Mouse (Mus musculus): ENCODE measurements around the gene Foxk1. TPM values are rescaled to one million over a fixed set of nuclear protein-coding genes. Genes with fewer than 3 reads are reported as not detected.

Foxk1 gene
- total and polyA plus RNA-seq, 3 experiments: 9.2 to 13.8 (median 13.2) TPM

- H3K27ac ChIP-seq: no peak overlapping the region
- no peaks in the 10 kb centered on the region; the same call in 1 of the 2 replicates for H3K36me3 ChIP-seq (ENCODE audit: control insufficient read depth, insufficient read depth, low read length)
- no peak for TF ChIP-seq POLR2A (IDR thresholded peaks at IDR 0.05; ENCODE audit: insufficient read depth, low read depth, low read length)
- no peak for TF ChIP-seq CTCF (IDR thresholded peaks at IDR 0.05)
- no peak for TF ChIP-seq EP300 (IDR thresholded peaks at IDR 0.05; ENCODE audit: insufficient read depth, low read depth, low read length)
- no peak overlapping the region for H3K4me3 ChIP-seq
- 83% methylated on average over 7 of the region's 7 CpGs for WGBS
- no peak for DNase-seq
- H3K79me2 ChIP-seq (replicated peaks; ENCODE audit: control insufficient read depth, insufficient read depth, low read length): peaks cover 15% of the 10 kb centered on the region
- no peaks in the 10 kb centered on the region for H3K27me3 ChIP-seq (ENCODE audit: control insufficient read depth, insufficient read depth, low read length)
- H3K9ac ChIP-seq (ENCODE audit: low read depth, low read length): no peak overlapping the region
- peaks cover 26% of the 10 kb centered on the region for H3K4me1 ChIP-seq (ENCODE audit: control insufficient read depth, insufficient read depth, low read length)
- intact Hi-C loops (cut with DNase I): no loop called here
Measured at GRCm38 (mm10) chr5:142406401-142406800, 5.1 kb downstream of the Foxk1 start.

DNA sequence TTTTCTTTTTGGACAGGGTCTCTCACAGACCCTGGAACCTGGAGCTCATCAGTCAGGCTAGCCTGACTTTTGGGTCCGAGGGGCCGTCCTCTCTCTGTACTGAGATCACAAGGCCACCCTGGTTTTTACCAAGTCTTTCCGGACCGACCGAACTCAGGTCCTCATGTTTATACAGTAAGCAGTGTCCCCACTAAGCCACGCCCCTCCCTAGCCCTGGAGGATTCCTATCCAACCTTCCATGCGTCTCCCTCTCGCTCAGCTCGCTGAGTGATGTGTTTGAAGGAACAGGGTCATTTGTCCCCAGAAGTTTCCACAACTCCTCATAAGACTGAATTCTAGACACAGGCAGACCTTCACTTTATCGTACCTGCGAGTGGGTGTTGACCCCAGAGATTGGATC is 5.6 kb downstream of the Foxk1 start:
- DNase-seq: no peak
- Histone ChIP-seq H3K79me2 (replicated peaks; ENCODE audit: control insufficient read depth, insufficient read depth, low read length) (peaks cover 11% of the 10 kb centered on the region), H3K36me3 (ENCODE audit: control insufficient read depth, insufficient read depth, low read length) (no peaks in the 10 kb centered on the region; the same call in 1 of the 2 replicates), H3K4me3 (no peak overlapping the region), H3K27ac (no peak overlapping the region), H3K9ac (ENCODE audit: low read depth, low read length) (no peak overlapping the region), H3K4me1 (ENCODE audit: control insufficient read depth, insufficient read depth, low read length) (peaks cover 28% of the 10 kb centered on the region), H3K27me3 (ENCODE audit: control insufficient read depth, insufficient read depth, low read length) (no peaks in the 10 kb centered on the region)
- intact Hi-C loops (cut with DNase I): no loop called here
- 76% methylated on average over 11 of the region's 11 CpGs for WGBS
- TF ChIP-seq POLR2A (IDR thresholded peaks at IDR 0.05; ENCODE audit: insufficient read depth, low read depth, low read length) (no peak), EP300 (IDR thresholded peaks at IDR 0.05; ENCODE audit: insufficient read depth, low read depth, low read length) (no peak), CTCF (IDR thresholded peaks at IDR 0.05) (no peak)

DNA sequence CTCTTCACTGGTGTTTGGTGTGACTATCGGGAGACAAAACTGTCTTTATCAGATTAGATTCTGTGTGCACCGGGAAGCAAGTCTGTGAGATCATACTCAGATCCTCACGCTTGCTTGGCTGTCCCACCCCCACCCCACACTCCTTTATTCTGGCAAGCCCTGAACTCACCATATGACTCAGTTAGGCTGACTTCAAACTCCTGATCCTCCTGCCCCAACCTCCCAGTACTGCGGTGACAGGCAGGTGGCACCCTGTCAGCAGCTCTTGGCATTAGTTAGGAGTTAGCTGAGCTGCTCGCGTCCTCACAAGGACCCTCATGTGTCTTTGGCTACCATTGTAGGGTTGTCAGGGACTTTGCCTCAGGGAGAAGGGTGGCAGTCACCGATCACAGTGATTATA is 6.1 kb downstream of the Foxk1 start:
- H3K36me3 ChIP-seq (ENCODE audit: control insufficient read depth, insufficient read depth, low read length): no peaks in the 10 kb centered on the region; the same call in 1 of the 2 replicates
- no peak overlapping the region for H3K4me3 ChIP-seq
- H3K9ac ChIP-seq (ENCODE audit: low read depth, low read length): no peak overlapping the region
- H3K27me3 ChIP-seq (ENCODE audit: control insufficient read depth, insufficient read depth, low read length): no peaks in the 10 kb centered on the region
- H3K79me2 ChIP-seq (replicated peaks; ENCODE audit: control insufficient read depth, insufficient read depth, low read length): peaks cover 10% of the 10 kb centered on the region
- peaks cover 28% of the 10 kb centered on the region for H3K4me1 ChIP-seq (ENCODE audit: control insufficient read depth, insufficient read depth, low read length)
- DNase-seq: no peak
- no peak overlapping the region for H3K27ac ChIP-seq
- WGBS: 82% methylated on average over 7 of the region's 7 CpGs
- TF ChIP-seq EP300 (IDR thresholded peaks at IDR 0.05; ENCODE audit: insufficient read depth, low read depth, low read length) (no peak), CTCF (IDR thresholded peaks at IDR 0.05) (no peak), POLR2A (IDR thresholded peaks at IDR 0.05; ENCODE audit: insufficient read depth, low read depth, low read length) (no peak)
- intact Hi-C loops (cut with DNase I): no loop called here

DNA sequence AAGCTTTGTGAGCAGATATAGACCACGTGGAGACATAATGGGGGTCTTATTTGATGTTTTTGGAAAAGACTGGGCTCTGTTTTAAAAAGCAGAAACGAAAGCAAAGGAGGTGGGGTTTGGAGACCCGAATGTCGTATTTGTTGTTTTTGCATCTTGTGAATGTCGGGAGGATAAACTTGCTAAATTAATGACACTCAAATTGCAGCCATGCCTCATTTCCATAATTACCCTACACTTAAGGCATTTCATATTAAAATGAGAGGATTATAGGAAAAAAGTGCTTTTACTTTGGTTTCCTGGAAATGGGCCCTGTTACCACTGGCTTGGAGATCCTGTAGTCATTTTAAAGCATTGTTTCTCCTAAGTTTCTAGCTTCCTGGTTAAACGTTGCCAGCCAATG is 7.9 kb downstream of the Foxk1 start:
- Histone ChIP-seq H3K27me3 (ENCODE audit: control insufficient read depth, insufficient read depth, low read length) (no peaks in the 10 kb centered on the region), H3K79me2 (replicated peaks; ENCODE audit: control insufficient read depth, insufficient read depth, low read length) (peaks cover 7% of the 10 kb centered on the region), H3K4me3 (no peak overlapping the region), H3K27ac (no peak overlapping the region), H3K36me3 (ENCODE audit: control insufficient read depth, insufficient read depth, low read length) (peaks cover 2% of the 10 kb centered on the region), H3K4me1 (ENCODE audit: control insufficient read depth, insufficient read depth, low read length) (peaks cover 27% of the 10 kb centered on the region), H3K9ac (ENCODE audit: low read depth, low read length) (no peak overlapping the region)
- no peak for DNase-seq
- no peak for TF ChIP-seq POLR2A (IDR thresholded peaks at IDR 0.05; ENCODE audit: insufficient read depth, low read depth, low read length)
- no peak for TF ChIP-seq CTCF (IDR thresholded peaks at IDR 0.05)
- TF ChIP-seq EP300 (IDR thresholded peaks at IDR 0.05; ENCODE audit: insufficient read depth, low read depth, low read length): no peak
- 62% methylated on average over 6 of the region's 6 CpGs for WGBS
- intact Hi-C loops (cut with DNase I): no loop called here

DNA sequence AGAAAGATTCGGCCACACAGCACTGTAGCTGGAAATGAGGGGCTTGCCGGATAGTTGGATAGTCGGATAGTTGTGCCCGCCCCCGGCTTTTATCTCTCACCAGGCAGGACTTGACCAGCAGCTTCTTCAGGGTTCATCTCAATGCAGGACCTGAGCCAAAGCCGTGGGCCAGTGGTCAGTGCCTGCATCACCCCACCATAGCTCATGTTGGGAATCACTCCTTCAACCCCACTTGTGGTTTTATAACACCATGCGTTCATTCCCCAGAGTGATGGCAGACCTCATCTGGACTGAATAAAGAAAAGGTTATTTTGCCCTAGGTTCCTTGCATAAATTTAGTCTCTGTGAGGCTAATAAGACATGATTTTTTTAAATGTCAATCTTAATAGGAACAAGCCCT is 9.1 kb downstream of the Foxk1 start:
- WGBS: 71% methylated on average over 7 of the region's 7 CpGs
- no peak overlapping the region for H3K4me3 ChIP-seq
- no peak overlapping the region for H3K9ac ChIP-seq (ENCODE audit: low read depth, low read length)
- H3K27me3 ChIP-seq (ENCODE audit: control insufficient read depth, insufficient read depth, low read length): no peaks in the 10 kb centered on the region
- peaks cover 2% of the 10 kb centered on the region for H3K36me3 ChIP-seq (ENCODE audit: control insufficient read depth, insufficient read depth, low read length)
- H3K27ac ChIP-seq: no peak overlapping the region
- peaks cover 7% of the 10 kb centered on the region for H3K79me2 ChIP-seq (replicated peaks; ENCODE audit: control insufficient read depth, insufficient read depth, low read length)
- H3K4me1 ChIP-seq (ENCODE audit: control insufficient read depth, insufficient read depth, low read length): peaks cover 21% of the 10 kb centered on the region
- intact Hi-C loops (cut with DNase I): no loop called here
- no peak for DNase-seq
- TF ChIP-seq POLR2A (IDR thresholded peaks at IDR 0.05; ENCODE audit: insufficient read depth, low read depth, low read length) (no peak), CTCF (IDR thresholded peaks at IDR 0.05) (no peak), EP300 (IDR thresholded peaks at IDR 0.05; ENCODE audit: insufficient read depth, low read depth, low read length) (no peak)

DNA sequence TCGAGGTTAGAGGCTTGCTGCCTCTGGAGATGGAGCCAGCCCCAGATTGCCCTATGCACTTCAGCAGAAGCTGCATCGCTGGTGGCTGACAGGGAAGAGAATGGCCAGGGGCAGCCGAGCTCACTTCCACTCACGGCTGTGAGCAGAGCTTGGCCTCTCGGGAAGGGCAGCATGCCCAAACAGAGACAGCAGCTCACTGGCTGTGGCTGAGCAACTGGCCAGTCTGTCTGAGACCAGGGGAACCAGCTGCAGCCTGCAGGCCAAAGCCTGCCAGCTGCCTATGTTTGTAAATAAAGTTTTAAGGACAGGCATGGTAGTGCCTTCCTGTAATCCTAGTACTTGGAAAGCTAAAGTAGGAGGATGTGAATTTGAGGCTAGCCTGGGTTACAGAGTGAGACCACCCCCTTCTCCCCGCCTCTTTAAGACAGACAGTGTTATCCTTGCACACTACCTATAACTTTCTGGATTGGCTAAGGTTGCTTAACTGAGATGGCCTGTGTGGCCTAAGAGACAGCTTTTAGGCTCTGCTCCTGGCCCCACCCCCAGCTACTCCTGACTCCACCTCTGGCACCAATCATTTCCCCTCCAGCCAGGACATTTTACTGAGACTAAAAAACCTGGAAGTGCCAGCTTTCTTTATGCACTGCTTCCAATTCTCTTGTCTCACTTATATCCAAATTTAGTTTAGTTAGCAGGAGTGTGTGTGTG is 11.5 kb downstream of the Foxk1 start:
- Histone ChIP-seq H3K79me2 (replicated peaks; ENCODE audit: control insufficient read depth, insufficient read depth, low read length) (peaks cover 9% of the 10 kb centered on the region), H3K4me1 (ENCODE audit: control insufficient read depth, insufficient read depth, low read length) (peaks cover 19% of the 10 kb centered on the region), H3K27ac (peak overlapping the region; percentile 36), H3K4me3 (no peak overlapping the region), H3K27me3 (ENCODE audit: control insufficient read depth, insufficient read depth, low read length) (no peaks in the 10 kb centered on the region), H3K36me3 (ENCODE audit: control insufficient read depth, insufficient read depth, low read length) (peaks cover 2% of the 10 kb centered on the region), H3K9ac (ENCODE audit: low read depth, low read length) (no peak overlapping the region)
- TF ChIP-seq POLR2A (IDR thresholded peaks at IDR 0.05; ENCODE audit: insufficient read depth, low read depth, low read length) (no peak), EP300 (IDR thresholded peaks at IDR 0.05; ENCODE audit: insufficient read depth, low read depth, low read length) (no peak), CTCF (IDR thresholded peaks at IDR 0.05) (no peak)
- peak; percentile 39 to 55 for DNase-seq
- WGBS: 36% methylated on average over 6 of the region's 6 CpGs
- intact Hi-C loops (cut with DNase I): no loop called here

Data from heart, adult 2 months (tissue).